ENCODE assay signal across 8 mouse cellular contexts in the genomic region with DNA sequence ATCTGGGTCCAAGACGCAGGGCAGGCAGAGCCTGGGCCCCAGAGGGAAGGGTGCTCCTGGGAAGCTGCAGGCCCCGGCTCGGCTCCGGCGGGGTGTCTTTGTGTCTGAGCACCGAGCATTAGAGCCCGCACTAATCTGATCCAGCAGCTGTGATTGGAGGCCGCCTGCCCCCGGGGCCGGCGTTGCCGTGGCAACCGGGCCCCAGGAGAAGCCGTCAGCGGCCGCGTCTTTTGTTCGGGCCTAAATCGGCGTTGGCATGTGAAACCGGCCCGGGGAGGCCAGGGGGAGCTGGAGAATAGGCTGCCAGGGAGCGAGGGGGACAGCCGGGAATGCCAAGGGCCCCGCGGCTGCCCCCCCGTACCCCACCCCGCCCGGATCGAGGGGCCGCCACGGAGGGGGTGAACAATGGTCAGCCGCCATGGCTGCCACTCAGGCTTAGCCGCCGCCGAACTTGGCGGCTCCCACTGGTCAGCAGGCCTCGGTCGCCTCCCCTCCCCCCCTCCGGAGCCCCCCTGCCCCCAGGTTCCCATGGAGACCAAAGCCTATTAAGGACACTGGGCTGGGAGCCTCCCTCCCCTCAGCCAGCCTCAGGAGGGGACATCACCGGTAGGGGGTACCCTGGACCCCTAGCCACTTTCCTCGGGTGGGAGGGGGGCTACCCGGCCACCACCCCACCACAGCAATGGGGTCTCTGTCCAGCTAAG. TPM values are rescaled to one million over a fixed set of nuclear protein-coding genes. Genes with fewer than 3 reads are reported as not detected.
A peak's percentile ranks its signal among the peaks of the same experiment; 100 is the strongest.
DNase-seq lines count a peak whose midpoint lies in the region; ATAC-seq and TF ChIP-seq lines count a peak whose summit lies in the region.

No protein-coding gene starts in this region.

- peak; percentile 93 for ATAC-seq in hindbrain, postnatal 0 days
- ATAC-seq in erythroid progenitor cell, adult 5-6 weeks (replicated peaks; ENCODE audit: low FRiP score, poor library complexity, severe bottlenecking) = no peak

- H3K27me3 ChIP-seq in hindbrain, postnatal 0 days (ENCODE audit: insufficient read depth, low read length) = no peaks in the 10 kb centered on the region
- no peaks in the 10 kb centered on the region for H3K27me3 ChIP-seq in midbrain, embryonic 10.5 days (ENCODE audit: low read depth, poor library complexity, severe bottlenecking)

- H3K36me3 ChIP-seq in hindbrain, postnatal 0 days (ENCODE audit: insufficient read depth, low read length) = no peaks in the 10 kb centered on the region
- H3K36me3 ChIP-seq in midbrain, embryonic 10.5 days = peaks cover 97% of the 10 kb centered on the region

- peak; percentile 27 for TF ChIP-seq CTCF in hindbrain, postnatal 0 days (IDR thresholded peaks at IDR 0.05; ENCODE audit: low read depth)

- H3K27ac ChIP-seq in hindbrain, postnatal 0 days = peak overlapping the region; percentile 98
- peak overlapping the region; percentile 100 for H3K27ac ChIP-seq in midbrain, embryonic 10.5 days (replicated peaks)

- peak overlapping the region; percentile 26 for H3K4me3 ChIP-seq in hindbrain, postnatal 0 days (ENCODE audit: low read length)
- H3K4me3 ChIP-seq in midbrain, embryonic 10.5 days = peak overlapping the region; percentile 100

- H3K9me3 ChIP-seq in hindbrain, postnatal 0 days (ENCODE audit: low read length) = no peaks in the 10 kb centered on the region
- H3K9me3 ChIP-seq in midbrain, embryonic 10.5 days (replicated peaks) = no peaks in the 10 kb centered on the region

- H3K4me1 ChIP-seq in hindbrain, postnatal 0 days (ENCODE audit: insufficient read depth, low read length) = peaks cover 61% of the 10 kb centered on the region
- H3K4me1 ChIP-seq in midbrain, embryonic 10.5 days = peaks cover 99% of the 10 kb centered on the region

- peak; percentile 48 to 58 for DNase-seq in adrenal gland, adult 18-20 months (ENCODE audit: low spot score in 2 of 2)
- DNase-seq in cerebellum, postnatal 4 days (ENCODE audit: low spot score in 2 of 2) = peak; percentile 71 to 89
- DNase-seq in gastrocnemius, adult 18-20 months (ENCODE audit: low spot score) = peak; percentile 13
- peak; percentile 97 for DNase-seq in hindbrain, postnatal 0 days (ENCODE audit: low spot score)
- DNase-seq in left cerebral cortex, adult 9 months (ENCODE audit: low spot score in 2 of 2) = peak; percentile 84 to 89
- peak; percentile 99 for DNase-seq in midbrain, embryonic 10.5 days (ENCODE audit: low spot score)
- DNase-seq in right cerebral cortex, postnatal 4 days = peak; percentile 79

- H3K4me2 ChIP-seq in hindbrain, postnatal 0 days (ENCODE audit: low read depth, low read length) = peak overlapping the region; percentile 59

- H3K9ac ChIP-seq in hindbrain, postnatal 0 days (replicated peaks; ENCODE audit: low read length) = peak overlapping the region; percentile 61

- 0% methylated on average over 30 of the region's 43 CpGs for WGBS in hindbrain, postnatal 0 days
- WGBS in midbrain, embryonic 10.5 days = 1% methylated on average over 43 of the region's 43 CpGs

RNA-seq across cellular contexts. Expression of gene Msi1, which starts 7.2 kb away (rescaled TPM):
- total RNA-seq in adrenal gland, adult 18-20 months (2021) = 10 to 100 TPM; 12.4 to 20.8 TPM
- total RNA-seq in gastrocnemius, adult 18-20 months (2021) = under 1 TPM in 1 of 2 experiments, not detected in 1; 0.57 TPM
- total RNA-seq in hindbrain, postnatal 0 days (2014; rRNA removed) = 75.9 and 88.1 TPM in 2 replicates
- polyA plus RNA-seq in hindbrain, postnatal 0 days (2015; fragmentation: Nextera tagmentation; extraction: Ambion mirVana) = 45.1 and 46.2 TPM in 2 replicates
- 190 and 232 TPM in 2 replicates for polyA plus RNA-seq in midbrain, embryonic 10.5 days (2016; fragmentation: Nextera tagmentation; extraction: Ambion mirVana)
- not detected in 2 replicates for total RNA-seq in erythroid progenitor cell, adult 5-6 weeks (2015; ENCODE audit: low replicate concordance)
- total RNA-seq in erythroid progenitor cell, adult 5-6 weeks (2017; ENCODE audit: low replicate concordance) = not detected in 2 replicates

RNA-seq across cellular contexts. Expression of gene Pla2g1b, which starts 29.5 kb away (rescaled TPM):
- not detected for total RNA-seq in adrenal gland, adult 18-20 months (2021)
- not detected for total RNA-seq in gastrocnemius, adult 18-20 months (2021)
- total RNA-seq in hindbrain, postnatal 0 days (2014; rRNA removed) = not detected in 2 replicates
- not detected in 2 replicates for polyA plus RNA-seq in hindbrain, postnatal 0 days (2015; fragmentation: Nextera tagmentation; extraction: Ambion mirVana)
- 0.41 and 0.62 TPM in 2 replicates for polyA plus RNA-seq in midbrain, embryonic 10.5 days (2016; fragmentation: Nextera tagmentation; extraction: Ambion mirVana)
- not detected in 2 replicates for total RNA-seq in erythroid progenitor cell, adult 5-6 weeks (2015; ENCODE audit: low replicate concordance)
- not detected in 2 replicates for total RNA-seq in erythroid progenitor cell, adult 5-6 weeks (2017; ENCODE audit: low replicate concordance)

RNA-seq across cellular contexts. Expression of gene Sirt4, which starts 48.0 kb away (rescaled TPM):
- total RNA-seq in adrenal gland, adult 18-20 months (2021) = 10 to 100 TPM; 18.1 to 21.2 TPM
- 10 to 100 TPM; 14.8 to 16.5 TPM for total RNA-seq in gastrocnemius, adult 18-20 months (2021)
- total RNA-seq in hindbrain, postnatal 0 days (2014; rRNA removed) = 25.8 and 33.7 TPM in 2 replicates
- polyA plus RNA-seq in hindbrain, postnatal 0 days (2015; fragmentation: Nextera tagmentation; extraction: Ambion mirVana) = 20.2 and 21.8 TPM in 2 replicates
- 15.2 and 17.0 TPM in 2 replicates for polyA plus RNA-seq in midbrain, embryonic 10.5 days (2016; fragmentation: Nextera tagmentation; extraction: Ambion mirVana)
- 1.8 TPM in 1 of 2 replicates, not detected in the other for total RNA-seq in erythroid progenitor cell, adult 5-6 weeks (2015; ENCODE audit: low replicate concordance)
- total RNA-seq in erythroid progenitor cell, adult 5-6 weeks (2017; ENCODE audit: low replicate concordance) = 3.3 TPM in 1 of 2 replicates, not detected in the other

Comparison
In these comparisons a context has a peak if more than half of its experiments do, and no peak if none do; other contexts are left out.
1. DNase-seq: peak in every context shown above with its lines; median percentile 99 in midbrain, embryonic 10.5 days; 97 in hindbrain, postnatal 0 days; 86 in left cerebral cortex, adult 9 months; 80 in cerebellum, postnatal 4 days; 79 in right cerebral cortex, postnatal 4 days; 53 in adrenal gland, adult 18-20 months; 13 in gastrocnemius, adult 18-20 months.
2. RNA of gene Msi1, which starts 7.2 kb away (total RNA-seq): 75.9 to 88.1 TPM in hindbrain, postnatal 0 days and 12.4 to 20.8 TPM in adrenal gland, adult 18-20 months; 0.57 TPM in gastrocnemius, adult 18-20 months and not detected in erythroid progenitor cell, adult 5-6 weeks; every median in the first group is over 4 times any median in the second.